Mouse (Mus musculus) heart, embryonic 10.5 days (tissue): Measurements from ENCODE around the gene Accs. TPM values are rescaled to one million over a fixed set of nuclear protein-coding genes. Genes with fewer than 3 reads are reported as not detected.
A peak's percentile ranks its signal among the peaks of the same experiment; 100 is the strongest.

Experiments
- DNase-seq: peaks from one replicate; pipeline ENCODE4 v3.0.0-alpha.2; 2017; ENCODE audit warnings: low spot score
- H3K27ac ChIP-seq: fragments of 300-500 bp; sonication (generic); 2 replicates; pipeline ENCODE4 v1.5.1; 2016; ENCODE audit warnings: mild to moderate bottlenecking
- H3K27me3 ChIP-seq: fragments of 300-500 bp; sonication (generic); 2 replicates; pipeline ENCODE4 v1.6.1; 2016; ENCODE audit warnings: mild to moderate bottlenecking; ENCODE audit not compliant: poor library complexity, insufficient read depth, severe bottlenecking
- H3K36me3 ChIP-seq: fragments of 300-500 bp; sonication (generic); 2 replicates; pipeline ENCODE4 v1.6.1; 2016; ENCODE audit warnings: mild to moderate bottlenecking, moderate library complexity
- H3K4me1 ChIP-seq: fragments of 300-500 bp; sonication (generic); 2 replicates; pipeline ENCODE4 v1.6.1; 2016; ENCODE audit warnings: mild to moderate bottlenecking
- H3K4me3 ChIP-seq: fragments of 300-500 bp; sonication (generic); 2 replicates; pipeline ENCODE4 v1.5.1; 2016; ENCODE audit warnings: mild to moderate bottlenecking, moderate library complexity
- H3K9me3 ChIP-seq: fragments of 300-500 bp; sonication (generic); 2 replicates; pipeline ENCODE4 v1.6.1; 2016; ENCODE audit warnings: mild to moderate bottlenecking, moderate library complexity
- WGBS: fragments of 180-500 bp; shearing (Covaris S2); methylation state at CpG from one replicate; pipeline ENCODE4 v1.1.7; 2016; 5-methylcytosine and 5-hydroxymethylcytosine counted together
- polyA plus RNA-seq: library from polyadenylated mRNA; unstranded; fragments of >200 nt; fragmentation: Nextera tagmentation; extraction: Ambion mirVana; gene quantifications from 2 replicates; pipeline ENCODE4 v1.2.1, GENCODE M21; 2016

Gene Accs
- polyA plus RNA-seq, 1 experiment from 2014 or later: 7.9 TPM

DNA sequence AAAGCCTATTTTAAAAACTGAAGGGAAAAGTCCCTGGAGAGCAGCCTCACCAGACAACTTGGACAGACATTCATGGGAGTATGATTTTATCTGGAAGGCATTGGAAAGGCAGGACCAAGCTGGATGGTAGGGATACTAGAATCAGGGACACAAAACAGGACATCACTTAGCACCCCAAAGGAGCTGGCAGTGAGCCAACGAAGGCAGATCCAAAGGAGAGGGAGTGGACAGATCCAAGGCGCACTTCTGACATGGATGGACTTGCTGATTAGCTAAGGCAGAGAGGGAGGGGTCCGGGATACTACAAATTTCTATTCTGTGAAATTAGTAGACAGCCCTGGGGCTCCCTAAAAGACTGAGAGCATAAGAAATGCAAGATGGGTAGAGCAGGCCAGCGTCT, 44.2 kb downstream of the Accs start:
- Histone ChIP-seq H3K27ac (no peak overlapping the region), H3K27me3 (no peaks in the 10 kb centered on the region), H3K4me3 (no peak overlapping the region), H3K4me1 (no peaks in the 10 kb centered on the region), H3K36me3 (peaks cover 56% of the 10 kb centered on the region), H3K9me3 (no peaks in the 10 kb centered on the region)
- 86% methylated on average over 4 of the region's 4 CpGs for WGBS
- no peak for DNase-seq

DNA sequence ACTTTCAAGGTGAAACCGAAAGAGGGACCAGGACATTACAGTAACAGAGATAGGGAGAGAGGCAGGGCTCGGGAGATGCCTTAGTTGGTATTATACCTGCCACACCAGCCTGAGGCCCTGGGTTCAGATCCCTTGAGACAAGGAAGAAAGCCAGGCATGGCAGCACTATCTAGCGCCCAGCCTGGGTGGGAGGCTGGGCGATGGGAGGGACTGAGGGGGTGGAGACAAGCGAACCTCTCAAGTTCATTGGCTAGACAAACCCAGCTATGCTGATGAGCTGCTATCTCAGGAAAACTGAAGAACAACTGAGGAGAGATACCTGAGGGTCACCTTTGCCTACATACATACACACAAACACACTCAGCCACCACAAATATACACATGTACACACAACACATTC, 44.7 kb downstream of the Accs start:
- DNase-seq: no peak
- WGBS: 73% methylated on average over 5 of the region's 5 CpGs
- Histone ChIP-seq H3K27ac (no peak overlapping the region), H3K36me3 (peaks cover 53% of the 10 kb centered on the region), H3K4me3 (no peak overlapping the region), H3K27me3 (no peaks in the 10 kb centered on the region), H3K9me3 (no peaks in the 10 kb centered on the region), H3K4me1 (no peaks in the 10 kb centered on the region)

DNA sequence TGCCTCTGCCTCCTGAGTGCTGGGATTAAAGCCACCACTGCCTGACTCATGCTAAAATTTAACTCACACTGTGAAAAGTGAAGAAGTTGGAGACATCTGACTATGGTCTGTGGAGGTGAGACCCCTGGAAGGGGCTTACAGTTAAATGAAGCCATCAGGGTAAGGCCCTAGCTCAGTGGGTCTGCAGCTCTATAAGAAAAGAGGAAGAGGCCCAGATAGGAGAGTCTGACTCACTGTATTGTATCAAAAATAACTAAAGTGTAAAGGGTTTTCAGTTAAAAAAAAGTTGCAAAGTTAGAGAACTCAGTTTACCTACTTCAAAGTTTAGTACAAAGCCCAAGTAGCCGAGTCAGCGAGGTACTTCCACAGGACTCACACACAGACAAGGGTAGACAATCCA, 46.8 kb downstream of the Accs start:
- H3K36me3 ChIP-seq: peaks cover 38% of the 10 kb centered on the region
- H3K27ac ChIP-seq: no peak overlapping the region
- 84% methylated on average over 2 of the region's 2 CpGs for WGBS
- no peaks in the 10 kb centered on the region for H3K4me1 ChIP-seq
- H3K4me3 ChIP-seq: no peak overlapping the region
- no peaks in the 10 kb centered on the region for H3K9me3 ChIP-seq
- H3K27me3 ChIP-seq: no peaks in the 10 kb centered on the region
- no peak for DNase-seq

DNA sequence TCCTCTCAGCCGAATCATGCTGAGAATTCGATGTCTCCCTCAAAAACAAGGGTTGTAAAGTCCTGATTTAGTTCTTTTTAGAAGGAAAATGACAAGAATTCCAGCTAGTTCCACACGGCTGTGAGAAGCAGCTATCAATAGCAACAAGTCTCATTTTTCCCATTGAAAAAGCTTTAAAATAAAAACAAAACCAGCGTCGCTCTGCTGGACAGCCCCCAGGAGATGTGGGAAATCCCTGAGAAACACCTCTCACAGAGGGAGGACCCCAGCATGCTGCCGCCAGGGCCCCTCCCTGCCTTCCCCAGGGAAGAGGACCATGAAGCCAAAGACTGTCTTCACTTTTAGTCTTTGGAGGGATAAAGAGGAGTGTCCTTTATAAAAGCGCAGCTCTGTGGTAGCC, 48.6 kb downstream of the Accs start:
- WGBS: 86% methylated on average over 7 of the region's 7 CpGs
- H3K4me3 ChIP-seq: no peak overlapping the region
- no peak for DNase-seq
- H3K36me3 ChIP-seq: peaks cover 32% of the 10 kb centered on the region
- no peaks in the 10 kb centered on the region for H3K27me3 ChIP-seq
- H3K4me1 ChIP-seq: peaks cover 2% of the 10 kb centered on the region; the same call in 1 of the 2 replicates
- H3K27ac ChIP-seq: no peak overlapping the region
- H3K9me3 ChIP-seq: no peaks in the 10 kb centered on the region

DNA sequence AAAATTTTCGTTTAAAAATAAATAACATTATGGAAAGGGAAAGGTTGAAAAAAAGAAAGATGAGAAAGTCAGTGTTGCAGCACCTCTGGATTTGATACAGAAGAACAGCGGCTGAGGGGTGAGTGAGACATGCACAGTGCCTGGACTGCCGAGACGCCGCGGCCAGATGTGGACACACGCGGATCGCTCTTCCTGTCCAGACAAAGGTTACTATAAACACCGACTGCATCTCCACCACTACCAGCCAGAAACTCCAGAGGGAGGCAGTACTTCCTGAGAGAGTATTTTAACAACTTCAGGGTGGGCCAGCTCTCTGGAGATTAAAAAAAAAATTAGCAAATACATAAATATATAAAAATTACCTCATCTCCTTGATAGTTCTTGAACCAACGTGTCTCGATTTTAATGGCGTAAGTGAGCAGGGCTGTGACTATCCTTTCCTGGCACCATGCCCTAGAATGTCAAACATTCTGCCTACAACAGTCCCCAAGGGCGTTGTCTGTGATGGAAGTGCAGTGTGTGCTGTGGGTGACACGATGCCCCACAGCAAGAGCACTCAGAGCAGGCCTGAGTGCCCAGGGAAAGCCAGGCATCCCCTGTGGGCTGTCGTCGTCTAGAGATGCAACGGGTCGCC, 52.5 kb downstream of the Accs start:
- Histone ChIP-seq H3K36me3 (peaks cover 40% of the 10 kb centered on the region), H3K9me3 (no peaks in the 10 kb centered on the region), H3K4me1 (peaks cover 3% of the 10 kb centered on the region; the same call in 1 of the 2 replicates), H3K27ac (no peak overlapping the region), H3K27me3 (no peaks in the 10 kb centered on the region), H3K4me3 (no peak overlapping the region)
- WGBS: 80% methylated on average over 19 of the region's 19 CpGs
- DNase-seq: no peak

DNA sequence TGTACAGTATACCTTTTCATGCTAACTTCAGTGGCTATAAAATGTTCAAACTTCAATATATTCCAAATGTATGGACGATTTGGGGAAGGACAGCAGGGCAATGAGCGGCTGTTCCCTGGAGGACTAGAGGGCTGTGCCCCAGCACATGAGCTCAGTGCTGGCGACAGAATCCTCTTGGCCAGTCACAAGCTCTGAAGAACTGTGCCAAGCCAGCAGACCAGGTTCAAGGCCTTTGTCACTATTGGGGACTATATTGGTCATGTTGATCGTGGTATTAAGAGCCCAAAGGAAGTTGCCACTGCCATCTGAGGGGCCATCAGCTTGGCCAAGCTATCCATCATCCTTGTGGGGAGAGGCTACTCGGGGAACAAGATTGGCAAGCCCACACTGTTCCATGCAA, 55.4 kb downstream of the Accs start:
- Histone ChIP-seq H3K27me3 (no peaks in the 10 kb centered on the region), H3K9me3 (no peaks in the 10 kb centered on the region), H3K4me3 (no peak overlapping the region), H3K4me1 (peaks cover 12% of the 10 kb centered on the region), H3K27ac (no peak overlapping the region), H3K36me3 (peaks cover 49% of the 10 kb centered on the region)
- DNase-seq: no peak
- 84% methylated on average over 5 of the region's 5 CpGs for WGBS

DNA sequence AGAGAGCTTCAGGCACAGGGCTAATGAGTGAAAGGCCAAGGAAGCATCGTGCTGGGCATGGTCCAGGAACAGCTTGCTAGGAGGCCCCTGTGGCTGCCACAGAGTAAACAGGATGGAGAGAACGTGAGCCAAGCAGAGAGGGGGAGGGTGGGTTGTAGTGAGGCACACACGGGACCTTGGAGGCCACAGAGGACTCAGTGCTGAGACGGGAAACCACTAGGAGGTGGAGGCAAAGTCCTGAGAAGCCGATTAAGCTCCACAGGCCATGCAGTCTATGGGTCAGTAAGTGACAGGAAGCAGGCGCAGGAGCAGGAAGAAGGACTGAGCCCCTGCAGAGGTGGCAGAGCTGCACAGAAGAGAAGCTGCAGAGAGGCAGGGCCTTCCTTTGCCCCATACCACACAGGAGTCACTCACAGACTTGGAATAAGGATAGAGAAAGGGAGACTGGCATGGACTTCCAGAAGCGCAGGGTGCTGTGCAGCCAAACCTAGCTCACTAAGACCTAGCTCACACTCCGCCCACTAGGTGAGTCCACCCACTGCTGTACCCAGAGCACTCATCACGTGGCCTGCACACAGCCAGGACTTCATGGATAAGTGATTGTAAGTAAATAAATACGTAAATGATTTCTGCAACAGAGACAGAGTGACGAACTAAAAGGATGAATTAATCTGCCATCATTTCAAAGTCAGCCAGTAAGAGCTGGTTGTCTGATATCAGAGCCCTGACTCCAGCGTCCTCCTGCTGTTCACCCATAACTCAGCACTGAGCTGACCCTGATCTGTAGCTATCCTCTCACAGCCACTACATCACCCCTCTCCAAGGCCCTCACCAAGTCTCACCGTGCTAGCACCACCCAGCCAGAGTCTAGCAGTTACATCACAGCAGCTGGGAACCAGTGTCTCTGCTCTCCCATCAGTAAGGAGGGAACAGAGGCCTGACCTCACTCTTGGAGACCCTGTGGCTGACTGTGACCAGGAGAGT, 57.9 kb downstream of the Accs start:
- WGBS: 50% methylated on average over 13 of the region's 13 CpGs
- H3K27ac ChIP-seq: peak overlapping the region; percentile 59
- H3K4me3 ChIP-seq: no peak overlapping the region
- H3K4me1 ChIP-seq: peaks cover 9% of the 10 kb centered on the region
- no peaks in the 10 kb centered on the region for H3K27me3 ChIP-seq
- H3K36me3 ChIP-seq: peaks cover 46% of the 10 kb centered on the region
- no peak for DNase-seq
- H3K9me3 ChIP-seq: no peaks in the 10 kb centered on the region

DNA sequence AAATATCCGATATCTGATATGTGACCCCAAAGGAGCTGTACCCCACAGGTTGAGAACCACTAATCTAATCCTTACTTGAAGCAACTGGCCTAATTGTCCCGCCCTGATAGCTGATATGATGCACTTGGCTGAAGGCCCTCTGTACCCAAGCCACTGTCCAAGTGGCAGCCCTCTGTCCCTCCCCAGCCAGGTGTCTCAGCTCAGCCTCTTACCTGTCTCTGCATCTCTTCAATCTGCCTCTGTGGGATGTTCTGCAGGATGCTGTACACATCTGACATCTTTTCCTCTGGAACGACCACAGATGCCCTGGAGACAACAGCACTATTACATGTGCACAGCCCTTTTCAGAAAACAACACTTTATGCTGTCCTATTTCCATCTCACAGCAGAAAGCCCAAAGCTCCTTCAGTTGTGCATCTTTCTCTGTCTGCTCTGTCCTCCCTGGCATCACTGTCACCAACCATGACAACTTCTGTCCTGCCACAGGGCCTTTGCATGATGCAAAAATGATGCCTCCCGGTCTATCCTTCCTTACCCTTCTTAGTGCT, 58.9 kb downstream of the Accs start:
- WGBS: 82% methylated on average over 4 of the region's 4 CpGs
- peaks cover 42% of the 10 kb centered on the region for H3K36me3 ChIP-seq
- no peak for DNase-seq

DNA sequence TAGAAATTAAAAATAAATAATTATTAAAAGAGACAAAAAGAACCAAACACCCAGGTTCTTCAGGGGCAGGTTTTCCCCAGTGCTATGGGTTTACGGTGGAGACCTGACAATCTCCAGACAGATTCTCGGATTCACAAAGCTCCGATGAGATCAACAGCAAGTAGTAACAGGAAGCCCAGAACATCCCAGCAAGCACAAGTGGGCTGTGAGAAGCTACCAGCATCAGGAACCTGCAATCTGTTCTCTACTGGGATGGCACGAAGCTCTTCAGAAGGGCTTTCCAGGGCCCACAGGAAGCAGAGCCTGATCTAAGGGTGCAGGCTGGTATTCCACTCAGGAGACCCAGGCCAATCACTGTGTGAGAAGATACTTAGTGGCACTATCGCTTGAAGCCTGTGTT, 61.2 kb downstream of the Accs start:
- no peaks in the 10 kb centered on the region for H3K9me3 ChIP-seq
- no peak for DNase-seq
- WGBS: 75% methylated on average over 5 of the region's 5 CpGs
- H3K4me3 ChIP-seq: no peak overlapping the region
- H3K36me3 ChIP-seq: peaks cover 20% of the 10 kb centered on the region
- no peaks in the 10 kb centered on the region for H3K27me3 ChIP-seq
- H3K4me1 ChIP-seq: peaks cover 22% of the 10 kb centered on the region
- no peak overlapping the region for H3K27ac ChIP-seq

More for the DNA sequence above, 58.9 kb downstream of the Accs start:
- Histone ChIP-seq H3K9me3 (no peaks in the 10 kb centered on the region), H3K27ac (peak overlapping the region; percentile 7; the same call in 1 of the 2 replicates), H3K4me1 (peaks cover 13% of the 10 kb centered on the region), H3K4me3 (no peak overlapping the region), H3K27me3 (no peaks in the 10 kb centered on the region)

DNA sequence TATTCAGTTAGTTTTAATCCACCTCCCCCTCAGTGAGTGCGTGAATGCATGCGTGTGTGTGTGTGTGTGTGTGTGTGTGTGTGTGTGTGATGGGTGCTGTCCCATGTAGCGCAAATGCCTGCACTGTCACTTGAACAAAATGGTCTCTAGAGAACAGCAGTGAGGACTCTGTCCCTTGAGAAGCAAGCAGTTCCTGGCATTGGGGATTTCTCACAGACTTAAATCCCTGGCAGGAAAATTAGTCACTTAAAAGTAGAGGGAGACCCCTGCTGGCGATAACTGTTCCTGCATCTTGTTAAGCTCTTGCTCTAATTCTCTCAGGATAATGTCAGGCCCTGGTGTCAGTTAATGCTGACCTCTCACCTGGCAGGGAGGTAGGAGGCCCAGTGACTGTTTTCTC, 63.6 kb downstream of the Accs start:
- H3K27ac ChIP-seq: no peak overlapping the region
- peaks cover 15% of the 10 kb centered on the region for H3K36me3 ChIP-seq

DNA sequence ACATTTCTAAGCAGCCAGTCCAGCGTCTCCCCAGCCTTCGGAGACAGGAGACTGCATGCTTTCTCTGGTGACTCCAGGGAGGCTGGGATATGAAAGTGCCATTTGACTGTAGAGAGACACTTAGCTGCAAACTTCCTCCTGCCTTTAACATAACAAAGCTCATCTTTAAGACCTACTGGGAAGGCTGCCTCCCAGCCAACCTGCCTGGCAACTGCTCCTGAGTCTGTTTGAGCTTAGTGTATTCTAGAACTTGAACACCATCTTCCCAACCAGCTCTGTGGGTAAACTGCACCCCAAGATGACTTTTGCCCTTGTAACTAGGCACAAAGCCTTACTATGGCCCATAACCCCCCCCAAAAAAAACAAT, 64.3 kb downstream of the Accs start:
- Histone ChIP-seq H3K9me3 (no peaks in the 10 kb centered on the region), H3K4me1 (peaks cover 22% of the 10 kb centered on the region), H3K4me3 (no peak overlapping the region), H3K27me3 (no peaks in the 10 kb centered on the region), H3K36me3 (peaks cover 12% of the 10 kb centered on the region), H3K27ac (no peak overlapping the region)
- 43% methylated on average over 2 of the region's 2 CpGs for WGBS
- no peak for DNase-seq

More for the DNA sequence above, 63.6 kb downstream of the Accs start:
- no peaks in the 10 kb centered on the region for H3K27me3 ChIP-seq
- DNase-seq: no peak
- peaks cover 18% of the 10 kb centered on the region for H3K4me1 ChIP-seq
- WGBS: 52% methylated on average over 4 of the region's 4 CpGs
- H3K4me3 ChIP-seq: no peak overlapping the region
- no peaks in the 10 kb centered on the region for H3K9me3 ChIP-seq

DNA sequence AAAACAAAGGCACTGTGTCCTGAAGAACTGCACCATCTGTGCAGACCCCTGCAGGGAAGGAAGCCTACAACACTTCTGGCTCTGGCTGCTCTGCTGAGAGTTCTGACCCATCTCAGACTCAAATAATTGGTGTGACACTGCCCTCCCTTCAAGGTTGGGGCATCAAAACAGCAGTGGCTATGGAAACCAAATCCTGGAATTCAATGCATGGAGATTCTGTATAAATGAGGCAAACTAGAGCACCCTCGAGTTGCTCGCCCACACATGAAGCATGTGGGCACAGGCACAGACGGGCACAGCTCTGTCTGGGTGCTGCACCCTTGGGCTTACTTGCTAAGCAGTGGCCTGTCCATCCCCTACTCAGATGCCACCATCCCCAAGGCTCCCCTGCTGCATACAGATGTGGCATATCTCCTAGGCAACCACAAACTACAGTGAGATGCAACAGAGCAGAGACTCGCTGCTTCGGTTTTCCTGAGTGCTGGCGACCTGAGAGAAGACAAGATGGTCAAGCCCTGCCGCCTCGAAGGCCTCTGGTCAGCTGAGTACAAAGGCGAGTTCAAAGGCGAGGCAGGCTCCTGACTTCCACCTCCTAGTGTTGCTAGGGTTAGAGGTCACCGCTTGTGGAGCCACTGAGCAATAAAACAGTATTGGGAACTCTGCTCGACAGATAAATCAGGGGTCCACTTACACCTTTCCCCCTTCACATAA, 64.9 kb downstream of the Accs start:
- Histone ChIP-seq H3K4me1 (peaks cover 27% of the 10 kb centered on the region), H3K27me3 (no peaks in the 10 kb centered on the region), H3K27ac (no peak overlapping the region), H3K9me3 (no peaks in the 10 kb centered on the region), H3K4me3 (no peak overlapping the region), H3K36me3 (peaks cover 12% of the 10 kb centered on the region)
- 51% methylated on average over 12 of the region's 12 CpGs for WGBS
- DNase-seq: no peak
